Mouse (Mus musculus) frontal cortex, postnatal 25 days (tissue): ENCODE measurements around the gene Igll1.
"Not testable (repeated sequence)": the region's sequence is repeated elsewhere in the genome, so short reads cannot be mapped to it uniquely, and the experiment has no call there.

Experiments
- DNase-seq, 2 experiments: peaks; one replicate each; pipeline ENCODE4 v3.0.0; 2022; ENCODE audit warnings: low spot score in 2 of 2

The Igll1 gene

DNA sequence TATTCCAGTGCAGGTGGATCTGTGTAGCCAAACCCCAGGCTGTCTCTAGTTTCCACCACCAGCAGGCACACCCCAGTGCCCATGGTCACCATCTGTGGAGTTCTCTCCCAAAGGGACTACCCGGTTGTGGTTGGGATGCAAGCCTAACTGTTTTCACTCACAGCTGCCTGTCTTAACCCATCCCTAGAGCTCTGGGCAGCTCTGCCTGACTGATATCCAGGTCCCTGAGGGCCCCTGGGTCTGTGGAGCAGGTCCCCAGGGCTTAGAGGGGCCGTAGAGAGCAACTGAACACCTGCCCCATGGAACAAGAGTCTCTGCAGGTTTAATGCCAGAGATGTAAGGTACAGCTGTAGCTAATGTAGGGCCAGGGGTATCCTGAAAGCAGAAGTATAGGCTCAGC, at the start of gene Igll1:
Gene Igll1, minus strand, starts transcription at position 8 of the 400 bp plus-strand sequence.
- DNase-seq: no peak

DNA sequence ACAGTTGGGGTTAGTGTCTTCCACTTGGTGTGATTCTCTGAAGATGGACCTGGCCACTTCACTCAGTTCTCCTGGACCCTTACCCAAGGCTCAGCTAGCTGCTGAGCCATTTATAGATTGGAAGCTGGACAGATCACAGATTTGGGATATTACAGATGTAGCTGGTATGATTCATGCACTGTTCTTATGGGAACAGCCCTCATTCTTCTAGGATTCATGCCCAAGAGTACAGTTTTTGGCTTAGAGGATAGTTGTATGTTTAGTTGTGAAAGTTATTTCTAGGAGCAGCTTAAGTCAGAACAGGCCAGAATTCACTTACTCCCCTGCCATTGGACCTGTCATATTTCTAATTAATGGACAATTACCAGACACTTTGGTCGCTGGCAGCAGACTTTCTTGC, 49.7 kb upstream of the Igll1 start:
- DNase-seq: no peak

DNA sequence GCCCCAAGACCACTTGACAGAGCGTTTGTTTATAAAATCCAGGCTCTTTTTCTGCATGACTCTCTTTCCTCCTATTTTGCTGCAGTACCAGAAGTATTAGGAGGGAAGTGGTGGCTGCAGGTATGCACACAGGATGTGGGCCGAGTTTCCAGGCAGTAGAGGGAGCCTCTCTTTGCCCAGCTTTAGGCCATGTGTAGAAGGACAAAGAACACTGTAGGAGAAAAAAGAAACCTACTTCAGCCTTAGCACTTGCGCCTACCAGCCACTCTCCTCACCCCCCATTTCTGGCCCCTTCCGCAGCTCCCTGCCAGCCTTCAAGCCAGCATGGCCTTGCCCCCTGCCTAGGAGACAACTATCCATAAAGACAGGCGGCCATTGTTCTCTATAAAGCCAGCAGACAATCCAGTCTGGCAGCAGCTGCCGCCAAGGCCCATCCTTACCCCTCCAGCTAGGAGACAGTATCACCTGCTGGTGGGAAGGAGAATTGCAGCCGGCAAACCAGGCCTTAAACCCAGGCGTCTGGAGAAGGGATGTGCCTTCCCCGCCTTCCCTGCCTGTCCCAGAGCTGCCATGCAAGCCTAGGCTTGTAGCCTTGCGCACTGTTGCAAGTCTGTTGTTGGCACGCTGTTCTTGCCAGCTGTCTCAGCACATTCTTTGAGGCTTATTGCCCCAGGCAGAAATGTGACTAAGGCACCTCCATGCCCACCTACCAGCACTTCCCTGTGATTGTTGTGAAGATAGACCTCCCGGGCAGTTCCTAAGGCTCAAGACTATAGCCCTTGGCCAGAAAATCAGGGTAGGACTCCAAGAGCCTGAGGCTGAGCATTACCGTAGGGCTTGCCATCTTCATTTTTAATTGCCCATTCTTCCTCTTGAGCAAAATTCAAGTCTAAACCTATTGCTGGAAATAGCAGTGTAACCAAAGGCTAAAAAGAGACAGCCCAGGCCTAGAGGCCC, 48.1 kb upstream of the Igll1 start:
- DNase-seq: peak in 1 of 2 experiments; percentile 66

DNA sequence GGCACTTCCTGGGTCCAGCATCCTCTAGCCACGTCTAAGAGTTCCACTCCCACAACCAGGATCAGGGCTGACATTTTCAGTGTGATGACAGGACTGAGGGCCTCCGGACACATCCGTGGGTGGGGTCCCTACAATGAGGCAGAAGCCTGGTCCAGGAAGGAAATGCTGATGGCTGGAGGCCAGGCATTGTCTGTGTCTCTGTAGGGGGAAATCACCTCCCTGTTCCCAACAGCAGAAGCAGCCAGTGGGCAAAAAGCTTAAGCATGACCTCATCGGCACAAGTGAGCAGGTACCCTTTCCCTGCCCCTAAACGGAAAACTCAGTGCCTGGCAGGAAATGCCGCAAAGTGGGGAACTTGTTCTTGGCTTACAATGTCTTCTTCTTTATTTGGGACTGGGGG, 44.0 kb upstream of the Igll1 start:
- no peak for DNase-seq

DNA sequence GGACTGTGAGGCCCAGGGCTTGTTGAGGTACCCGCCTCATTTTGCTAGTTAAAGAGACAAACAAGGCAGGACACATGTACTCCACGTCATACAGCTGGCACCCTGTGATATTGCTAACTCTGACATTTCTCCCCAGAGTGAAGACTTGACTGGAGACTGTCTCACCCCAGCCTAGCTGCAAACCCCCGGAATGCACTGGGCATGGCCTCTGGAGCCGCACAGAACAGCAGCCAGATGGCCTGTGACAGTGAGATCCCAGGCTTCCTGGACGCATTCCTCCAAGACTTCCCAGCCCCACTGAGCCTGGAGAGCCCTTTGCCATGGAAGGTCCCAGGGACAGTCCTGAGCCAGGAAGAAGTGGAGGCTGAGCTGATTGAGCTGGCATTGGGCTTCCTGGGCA, 39.4 kb upstream of the Igll1 start:
- DNase-seq: no peak

DNA sequence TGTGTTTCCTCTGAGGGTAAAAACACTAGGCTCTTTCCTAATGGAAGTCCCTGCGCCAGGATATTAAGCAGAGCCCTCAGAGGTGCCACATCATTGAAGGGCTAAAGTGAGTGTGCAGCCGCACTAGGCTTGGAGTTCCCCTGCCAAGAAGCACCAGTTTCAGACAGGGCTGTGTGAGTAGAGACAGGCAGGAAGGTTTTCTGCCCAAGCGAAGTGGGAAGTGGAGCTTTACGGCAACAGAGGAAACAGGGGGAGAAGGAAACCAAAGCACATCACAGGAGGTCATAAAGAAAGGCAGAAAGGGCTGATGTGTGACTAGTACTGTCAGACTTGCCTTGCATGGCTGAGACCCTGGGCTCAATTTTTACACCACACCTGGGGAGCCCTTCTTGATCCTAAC, 38.5 kb upstream of the Igll1 start:
- DNase-seq: no peak

DNA sequence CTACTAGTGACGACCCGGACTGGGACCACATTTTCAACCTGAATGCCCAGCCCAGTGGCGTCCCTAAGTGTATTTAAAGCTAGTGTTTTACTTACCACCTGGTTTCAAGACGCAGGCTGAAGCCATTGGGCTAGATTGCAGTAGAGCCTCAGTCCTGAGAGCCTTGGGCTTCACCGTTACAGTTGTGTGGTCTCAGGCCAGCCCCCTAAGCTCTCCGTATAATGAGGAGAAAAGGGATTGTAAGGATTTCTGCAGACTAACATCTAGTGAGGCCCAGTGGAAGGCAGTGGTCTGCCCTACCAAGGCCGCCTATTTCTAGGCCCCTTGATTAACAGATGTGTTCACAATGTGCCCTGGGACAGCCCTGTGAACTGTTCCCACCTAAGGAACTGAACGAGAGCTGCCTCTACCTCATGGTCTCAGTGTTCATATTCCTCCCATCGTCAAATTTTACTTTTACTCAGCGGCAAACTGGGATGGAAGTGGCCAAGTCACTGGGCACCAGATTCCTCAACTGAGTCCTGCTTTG, 33.3 kb upstream of the Igll1 start:
- no peak for DNase-seq

DNA sequence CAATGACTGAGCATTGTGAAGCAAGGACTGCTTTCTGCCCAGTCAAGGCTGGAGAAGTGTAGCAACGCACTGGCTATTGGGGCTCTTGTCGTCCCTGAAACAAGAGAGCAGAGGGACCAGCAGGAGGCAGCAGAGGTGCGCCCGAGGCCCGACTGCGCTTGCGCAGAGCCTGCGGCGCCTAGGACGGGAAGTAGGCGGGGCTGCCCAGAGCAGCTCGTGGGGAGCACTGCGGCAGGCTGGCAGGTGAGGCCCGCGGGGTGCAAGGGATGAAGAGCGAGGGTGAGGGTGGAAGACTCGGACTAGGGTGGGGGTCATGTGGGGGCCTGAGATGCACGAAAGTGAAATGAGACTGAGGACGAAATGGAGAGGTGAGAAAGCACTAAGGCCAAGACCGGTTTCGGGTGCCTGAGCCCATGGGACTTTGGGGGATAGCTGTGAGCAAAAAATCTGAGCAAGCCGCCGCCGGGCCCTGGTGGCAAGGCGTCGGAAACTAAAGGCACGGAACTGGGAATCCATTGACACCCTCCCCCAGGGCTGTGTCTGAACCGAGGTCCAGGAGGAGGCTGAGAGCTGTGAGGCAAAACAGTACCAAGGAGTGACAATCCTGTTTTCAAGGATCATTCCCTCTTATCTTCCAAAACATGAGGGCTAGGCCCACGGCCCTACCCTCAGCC, 32.7 kb upstream of the Igll1 start, which contains the start of gene Ppm1f:
Gene Ppm1f, plus strand, starts transcription at position 88 of the 674 bp plus-strand sequence.
- DNase-seq: peak; percentile 96 to 97

DNA sequence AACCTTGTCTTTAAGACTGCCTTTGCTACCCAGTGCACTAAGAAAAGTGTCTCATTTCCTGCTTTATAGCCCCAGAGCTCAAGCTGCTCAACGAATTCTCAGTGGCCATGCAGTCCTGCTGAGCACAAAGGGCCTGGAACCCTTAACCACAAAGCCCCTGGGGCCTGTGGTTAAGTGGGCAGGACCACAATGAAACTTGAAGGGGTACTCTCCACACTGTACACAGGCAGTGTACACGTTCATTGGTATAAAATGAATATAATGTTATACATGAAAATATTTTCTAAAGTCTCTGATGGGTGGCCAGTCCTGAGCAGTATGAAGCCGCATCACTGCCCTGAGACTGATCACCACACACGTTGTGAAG, 32.2 kb upstream of the Igll1 start:
- DNase-seq: no peak

DNA sequence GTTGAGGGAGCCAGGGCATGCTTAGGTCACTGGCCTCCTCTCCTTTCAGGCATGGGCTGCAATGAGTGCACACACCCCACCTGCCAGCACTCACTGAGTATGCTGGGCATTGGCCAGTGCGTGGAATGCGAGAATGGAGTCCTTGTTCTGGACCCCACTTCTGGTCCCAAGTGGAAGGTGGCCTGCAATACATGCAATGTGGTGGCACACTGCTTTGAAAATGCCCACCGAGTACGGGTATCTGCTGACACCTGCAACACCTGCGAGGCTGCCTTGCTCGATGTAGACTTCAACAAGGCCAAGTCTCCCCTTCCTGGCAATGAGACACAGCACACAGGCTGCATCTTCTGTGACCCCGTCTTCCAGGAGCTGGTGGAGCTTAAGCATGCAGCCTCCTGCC, 28.6 kb upstream of the Igll1 start:
- no peak for DNase-seq

DNA sequence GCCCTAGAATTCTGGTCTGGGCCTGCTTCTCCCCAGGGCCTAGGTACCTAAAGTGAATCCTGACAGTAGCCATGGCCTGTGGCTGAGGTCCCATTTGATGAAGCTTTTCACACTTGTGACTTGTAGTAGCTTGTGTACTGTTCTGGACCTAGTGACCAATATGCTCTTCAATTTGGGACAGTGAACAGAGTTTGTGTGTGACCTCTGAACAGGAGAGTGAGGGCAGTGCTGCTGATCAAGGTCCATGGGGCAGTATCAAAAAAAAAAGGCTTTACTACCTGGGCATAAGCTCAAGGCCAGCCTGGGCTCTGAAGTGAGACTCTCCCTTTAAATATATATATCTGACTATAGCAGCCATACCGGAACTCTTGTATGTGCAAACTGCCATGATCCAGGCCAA, 24.6 kb upstream of the Igll1 start:
- DNase-seq: no peak

DNA sequence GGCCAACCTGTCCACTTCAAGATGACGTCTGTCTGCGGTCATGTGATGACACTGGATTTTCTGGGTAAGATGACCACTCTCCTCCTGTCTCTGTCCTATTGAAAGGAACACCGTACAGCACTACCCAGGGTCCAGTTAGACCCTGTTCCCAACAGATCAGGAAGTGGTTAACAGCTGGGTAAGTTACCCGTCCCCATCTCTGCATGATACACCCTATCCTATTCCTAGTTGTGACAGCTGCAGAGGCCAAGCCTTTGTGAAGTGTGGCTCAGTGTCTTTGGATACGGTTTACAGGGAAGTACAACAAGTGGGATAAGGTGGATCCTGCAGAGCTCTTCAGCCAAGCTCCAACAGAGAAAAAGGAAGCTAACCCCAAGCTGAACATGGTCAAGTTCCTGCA, 15.2 kb upstream of the Igll1 start:
- DNase-seq: no peak

DNA sequence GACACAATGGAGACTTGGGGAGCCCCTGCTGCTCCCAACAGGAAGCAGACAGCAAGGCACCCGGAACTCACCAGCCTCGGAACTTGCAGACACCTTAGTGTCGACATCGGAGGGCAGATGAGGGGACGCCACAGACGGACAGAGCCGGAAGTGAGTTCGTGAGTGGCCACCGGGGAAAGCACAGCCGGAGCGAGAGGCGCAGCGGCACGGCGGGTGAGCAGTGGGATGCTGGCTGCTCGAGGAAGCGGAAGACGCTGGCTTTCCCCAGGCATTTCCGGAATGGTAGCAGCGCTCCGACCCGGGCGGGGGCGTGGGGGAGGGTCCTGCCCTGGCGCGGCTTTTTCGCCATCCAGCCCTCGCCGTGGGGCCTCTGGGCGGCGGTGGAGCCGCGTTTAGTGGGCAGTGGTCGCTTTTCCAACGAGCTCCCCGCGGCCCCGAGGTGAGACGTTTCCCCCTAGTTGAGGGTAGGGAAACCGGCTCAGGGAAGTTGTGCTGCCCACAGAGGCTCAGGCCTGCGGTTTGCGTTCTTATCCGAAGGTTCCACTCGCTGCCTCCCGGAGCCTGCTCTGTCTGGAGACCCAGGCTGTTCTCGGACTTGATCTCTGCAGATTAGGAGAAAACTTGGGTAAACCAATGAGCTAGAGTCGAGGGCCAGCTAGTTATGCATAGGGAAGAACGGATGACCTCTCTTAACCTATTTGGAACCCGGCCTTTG, 7.0 kb upstream of the Igll1 start, which contains the start of the genes Top3b and Vpreb1:
Gene Top3b, plus strand, starts transcription at position 120 of the 715 bp plus-strand sequence.
Gene Vpreb1, minus strand, starts transcription at position 227 of the 715 bp plus-strand sequence.
- peak; percentile 81 to 88 for DNase-seq

DNA sequence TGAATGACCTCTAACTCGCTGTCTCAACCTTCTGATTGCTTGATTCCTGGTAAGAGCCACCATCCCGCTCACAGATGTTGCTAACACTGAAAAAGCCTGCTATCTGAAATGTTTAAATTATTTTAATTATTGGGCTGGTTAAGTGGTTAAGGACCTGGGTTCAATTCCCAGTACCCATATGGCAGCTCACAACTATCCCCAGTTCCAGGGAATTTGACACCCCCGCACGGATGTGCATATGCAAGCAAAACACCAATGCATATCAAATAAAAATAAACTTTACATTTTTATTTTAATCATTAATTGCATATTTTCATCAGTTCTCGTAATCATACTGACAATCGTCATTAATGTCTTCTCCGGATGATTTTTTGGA, 6.4 kb upstream of the Igll1 start:
- DNase-seq: no peak

DNA sequence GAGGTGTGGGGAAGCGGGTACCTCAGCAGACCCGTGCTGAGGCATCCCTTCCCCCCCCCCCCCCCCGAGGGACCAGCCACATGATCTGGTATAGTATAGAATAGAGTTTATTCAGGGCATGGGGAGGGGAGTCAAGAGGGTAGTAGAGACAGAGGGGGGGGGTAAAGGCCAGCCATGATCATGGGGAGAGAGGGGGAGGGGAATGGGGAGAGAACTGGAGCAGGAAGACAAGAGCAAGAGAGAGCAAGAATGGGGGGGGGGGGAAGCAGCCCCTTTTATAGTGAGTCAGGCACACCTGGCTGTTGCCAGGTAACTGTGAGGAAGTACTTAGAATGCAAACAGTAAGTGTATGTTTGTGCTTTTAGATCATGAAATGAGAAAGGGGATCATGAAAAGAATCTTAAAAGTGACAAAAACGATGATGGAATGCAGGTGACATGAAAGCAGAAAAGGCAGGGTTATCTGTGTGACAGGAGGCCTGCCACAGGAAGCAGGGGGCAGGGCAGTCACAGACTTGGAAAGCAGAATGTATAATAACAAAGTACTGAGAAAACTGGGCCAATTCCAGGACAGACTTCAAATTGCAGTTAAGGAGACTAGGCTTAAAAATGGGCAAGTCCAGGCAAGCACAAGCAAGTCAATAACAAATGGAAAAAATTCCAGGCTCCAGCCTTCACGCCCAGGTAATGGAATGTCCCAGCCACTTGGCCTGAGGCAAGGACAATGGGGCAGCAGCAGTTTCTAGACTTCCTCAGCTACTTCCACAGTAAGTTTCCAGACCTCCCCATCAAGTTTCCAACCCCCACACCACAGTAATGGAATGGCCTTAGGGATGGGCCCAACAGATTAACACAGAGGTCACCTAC, 2.1 kb upstream of the Igll1 start:
- no peak for DNase-seq

DNA sequence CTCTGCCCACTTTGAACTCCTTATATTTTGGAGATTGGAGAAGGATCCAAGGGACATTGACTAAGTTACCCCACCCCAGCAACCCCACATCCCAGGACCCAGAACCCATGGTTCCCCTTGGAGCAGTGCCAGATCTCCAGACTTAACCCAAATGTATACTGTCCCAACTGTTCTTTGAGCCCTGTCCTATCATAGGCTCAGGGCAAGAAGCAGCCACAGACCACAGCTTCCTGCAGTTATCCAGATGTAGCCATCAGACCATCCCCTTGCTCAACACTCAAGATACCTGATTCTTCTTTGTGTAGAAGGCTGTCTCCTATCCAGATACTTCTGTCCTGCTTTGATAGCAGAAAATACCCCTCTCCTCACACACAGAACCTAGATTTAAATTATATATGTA, 1.4 kb upstream of the Igll1 start:
- DNase-seq: no peak

DNA sequence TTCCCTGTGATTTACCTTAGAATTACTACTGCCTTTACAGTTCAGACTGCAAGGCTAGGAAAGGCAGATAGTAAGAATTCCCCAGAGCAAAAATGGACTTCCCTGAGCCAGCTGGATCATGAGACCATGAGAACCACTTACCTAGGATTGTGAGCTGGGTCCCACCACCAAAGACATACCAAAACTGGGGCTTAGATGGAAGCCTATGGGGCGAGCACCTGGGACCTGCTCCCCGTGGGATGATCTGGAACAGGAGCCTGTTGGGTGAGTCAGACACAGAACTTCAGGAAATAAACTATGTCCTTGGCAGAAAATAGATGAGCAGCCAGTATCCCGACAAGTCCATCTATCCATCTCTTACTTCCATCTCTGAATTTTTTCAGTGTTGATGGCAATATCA, 1.5 kb downstream of the Igll1 start:
- no peak for DNase-seq

DNA sequence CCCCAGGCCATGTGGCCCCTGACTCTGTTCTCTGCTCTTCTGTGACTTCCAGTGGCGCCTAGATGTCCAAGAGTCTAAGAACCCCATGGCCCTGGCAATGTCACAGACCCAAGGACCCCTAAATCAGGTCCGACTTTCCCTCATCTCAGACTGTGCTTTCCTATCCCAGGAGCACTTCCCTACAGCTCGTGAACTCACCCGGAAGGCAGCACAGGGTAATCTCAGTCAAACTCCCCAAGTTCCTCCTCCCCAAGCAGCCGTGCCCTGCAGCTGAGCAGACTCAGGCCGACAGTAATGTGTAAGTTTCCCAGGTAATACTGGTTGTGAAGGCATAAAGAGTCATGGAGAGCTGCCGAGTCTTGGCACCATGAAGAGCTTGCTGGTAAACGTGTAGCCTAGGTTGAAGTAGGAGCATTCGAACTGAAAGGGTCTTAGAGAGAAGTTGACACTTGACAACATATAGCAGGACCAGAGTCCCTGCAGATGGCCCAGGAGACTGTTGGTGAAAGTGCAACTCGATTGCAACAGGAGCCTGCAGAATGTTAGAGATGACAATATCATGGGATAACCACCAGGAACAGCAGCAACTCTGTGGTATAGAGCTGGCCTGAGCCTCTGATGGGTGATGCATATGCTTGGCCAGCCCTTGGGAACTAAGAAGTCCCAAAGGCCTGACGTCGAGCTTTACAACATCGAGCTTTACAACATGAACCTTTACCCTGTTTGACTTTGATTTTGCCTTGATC, 6.9 kb downstream of the Igll1 start:
- DNase-seq: no peak

DNA sequence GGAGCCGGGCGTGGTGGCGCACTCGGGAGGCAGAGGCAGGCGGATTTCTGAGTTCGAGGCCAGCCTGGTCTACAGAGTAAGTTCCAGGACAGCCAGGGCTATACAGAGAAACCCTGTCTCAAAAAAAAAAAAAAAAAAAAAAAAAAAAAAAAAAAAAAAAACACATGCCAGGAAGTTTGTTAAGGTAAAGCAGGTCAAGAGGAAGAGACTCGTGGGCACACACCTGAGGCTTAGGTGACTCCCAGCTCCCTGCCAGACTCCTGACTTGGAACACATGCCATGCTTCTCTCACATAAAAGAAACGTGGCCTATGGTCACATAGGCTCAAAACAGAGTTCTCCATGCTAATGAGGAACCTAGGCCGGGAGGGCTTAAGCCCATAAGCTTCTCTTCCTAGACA, 7.7 kb downstream of the Igll1 start:
- DNase-seq: not testable (repeated sequence)

DNA sequence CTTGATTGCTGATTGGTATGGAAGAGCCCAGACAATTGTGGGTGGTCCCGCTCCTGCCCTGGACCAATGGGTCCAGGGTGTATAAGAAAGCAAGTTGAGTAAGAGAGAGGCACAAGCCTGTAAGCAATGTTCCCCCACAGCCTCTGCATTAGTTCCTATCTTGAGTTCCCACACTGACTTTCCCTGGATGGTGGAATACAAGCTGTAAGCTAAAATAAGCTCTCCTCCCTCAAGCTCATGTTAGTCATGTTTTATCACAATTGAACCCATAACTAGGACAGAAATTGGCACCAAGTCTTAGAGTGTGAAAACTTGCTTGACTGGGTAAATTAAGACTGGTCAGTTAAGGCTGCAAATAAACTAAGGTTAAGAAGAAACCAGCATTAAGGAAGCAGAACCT, 8.2 kb downstream of the Igll1 start:
- DNase-seq: no peak
